Mouse (Mus musculus): ENCODE results near the gene Atp6v0e. TPM values are rescaled to one million over a fixed set of nuclear protein-coding genes. Genes with fewer than 3 reads are reported as not detected.

Atp6v0e gene
- polyA plus RNA-seq, 1 experiment from 2014 or later, result 136 TPM

DNA sequence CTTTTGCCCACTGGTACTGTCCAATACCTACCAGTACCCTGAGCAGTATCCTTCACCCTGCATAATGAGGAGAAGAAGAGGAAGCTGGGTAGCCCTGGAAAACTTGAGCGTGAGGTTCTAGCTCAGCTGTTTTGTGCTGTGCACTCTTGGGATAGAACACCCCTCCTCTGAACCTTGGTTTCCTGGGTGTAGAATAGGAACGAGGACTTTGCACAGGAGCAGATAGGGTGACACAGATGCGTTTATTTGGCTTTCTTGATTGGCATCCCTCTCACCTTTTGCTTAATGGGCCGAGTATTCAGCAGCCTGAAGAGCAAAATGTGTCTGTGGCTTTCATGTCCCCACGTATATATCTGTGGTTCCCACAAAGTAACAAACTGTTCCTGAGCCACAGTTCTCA, 41.1 kb upstream of the Atp6v0e start:
- Histone ChIP-seq H3K27ac (ENCODE audit: low read length) (no peak overlapping the region), H3K4me2 (ENCODE audit: low read depth, low read length) (no peak overlapping the region), H3K27me3 (ENCODE audit: control insufficient read depth, insufficient read depth, low read depth, low read length) (no peaks in the 10 kb centered on the region), H3K4me3 (ENCODE audit: low read depth, low read length) (no peak overlapping the region), H3K9ac (ENCODE audit: low read depth, low read length) (no peak overlapping the region), H3K9me3 (replicated peaks; ENCODE audit: control insufficient read depth, low read length) (no peaks in the 10 kb centered on the region), H3K36me3 (ENCODE audit: control insufficient read depth, insufficient read depth) (no peaks in the 10 kb centered on the region), H3K4me1 (ENCODE audit: control insufficient read depth, low read depth, low read length) (peaks cover 5% of the 10 kb centered on the region)
- no peak for ATAC-seq (ENCODE audit: low read depth)
- 69% methylated on average over 5 of the region's 5 CpGs for WGBS (ENCODE audit: insufficient replicate concordance)

DNA sequence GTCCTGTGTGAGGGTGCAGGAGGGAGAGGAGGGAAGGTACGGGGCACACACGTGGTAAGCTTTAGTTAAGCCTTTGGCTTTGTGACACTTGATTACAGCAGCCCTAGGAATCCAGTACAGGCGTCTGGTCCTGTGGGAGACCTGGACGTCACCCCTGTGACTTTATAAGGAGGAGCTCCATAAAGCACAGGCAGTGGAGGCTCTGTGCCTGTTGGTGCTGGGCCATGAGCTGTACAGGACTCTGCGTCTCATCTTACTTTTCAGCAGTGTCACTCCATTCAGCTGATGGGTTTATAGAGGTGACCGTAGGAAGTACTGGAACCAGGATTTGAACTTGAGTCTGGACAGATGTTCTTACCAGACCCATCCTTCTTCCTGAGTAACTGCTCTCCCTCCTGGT, 39.0 kb upstream of the Atp6v0e start:
- no peak overlapping the region for H3K4me3 ChIP-seq (ENCODE audit: low read depth, low read length)
- no peaks in the 10 kb centered on the region for H3K27me3 ChIP-seq (ENCODE audit: control insufficient read depth, insufficient read depth, low read depth, low read length)
- H3K36me3 ChIP-seq (ENCODE audit: control insufficient read depth, insufficient read depth), result no peaks in the 10 kb centered on the region
- H3K4me2 ChIP-seq (ENCODE audit: low read depth, low read length), result no peak overlapping the region
- no peak overlapping the region for H3K27ac ChIP-seq (ENCODE audit: low read length)
- peaks cover 4% of the 10 kb centered on the region; the same call in 1 of the 2 replicates for H3K4me1 ChIP-seq (ENCODE audit: control insufficient read depth, low read depth, low read length)
- H3K9me3 ChIP-seq (replicated peaks; ENCODE audit: control insufficient read depth, low read length), result no peaks in the 10 kb centered on the region
- 75% methylated on average over 6 of the region's 6 CpGs for WGBS (ENCODE audit: insufficient replicate concordance)
- ATAC-seq (ENCODE audit: low read depth), result no peak
- H3K9ac ChIP-seq (ENCODE audit: low read depth, low read length), result no peak overlapping the region

DNA sequence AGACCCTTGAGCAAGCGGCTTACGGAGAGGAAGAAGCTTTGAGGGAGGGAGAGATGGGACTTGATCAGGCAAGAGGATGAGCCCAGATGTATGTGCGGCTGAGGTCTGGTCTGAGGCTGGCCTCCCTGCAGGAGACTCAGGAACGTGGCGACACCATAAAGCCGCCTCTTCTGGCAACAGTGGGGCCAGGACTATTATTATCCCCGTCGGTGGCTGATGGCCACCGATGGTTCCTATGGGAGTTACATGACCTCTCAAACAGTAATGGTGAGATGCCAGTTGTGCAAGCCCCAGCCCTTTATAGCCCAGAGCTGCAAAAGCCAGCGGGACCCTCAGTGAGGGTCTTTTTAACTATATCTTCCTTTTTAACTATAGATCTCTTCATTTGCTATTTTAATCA, 38.0 kb upstream of the Atp6v0e start:
- Histone ChIP-seq H3K4me1 (ENCODE audit: control insufficient read depth, low read depth, low read length) (peaks cover 4% of the 10 kb centered on the region; the same call in 1 of the 2 replicates), H3K27ac (ENCODE audit: low read length) (no peak overlapping the region), H3K9ac (ENCODE audit: low read depth, low read length) (no peak overlapping the region), H3K36me3 (ENCODE audit: control insufficient read depth, insufficient read depth) (peaks cover 3% of the 10 kb centered on the region; the same call in 1 of the 2 replicates), H3K27me3 (ENCODE audit: control insufficient read depth, insufficient read depth, low read depth, low read length) (no peaks in the 10 kb centered on the region), H3K4me3 (ENCODE audit: low read depth, low read length) (no peak overlapping the region), H3K9me3 (replicated peaks; ENCODE audit: control insufficient read depth, low read length) (no peaks in the 10 kb centered on the region), H3K4me2 (ENCODE audit: low read depth, low read length) (no peak overlapping the region)
- no peak for ATAC-seq (ENCODE audit: low read depth)
- WGBS (ENCODE audit: insufficient replicate concordance), result 85% methylated on average over 10 of the region's 10 CpGs

DNA sequence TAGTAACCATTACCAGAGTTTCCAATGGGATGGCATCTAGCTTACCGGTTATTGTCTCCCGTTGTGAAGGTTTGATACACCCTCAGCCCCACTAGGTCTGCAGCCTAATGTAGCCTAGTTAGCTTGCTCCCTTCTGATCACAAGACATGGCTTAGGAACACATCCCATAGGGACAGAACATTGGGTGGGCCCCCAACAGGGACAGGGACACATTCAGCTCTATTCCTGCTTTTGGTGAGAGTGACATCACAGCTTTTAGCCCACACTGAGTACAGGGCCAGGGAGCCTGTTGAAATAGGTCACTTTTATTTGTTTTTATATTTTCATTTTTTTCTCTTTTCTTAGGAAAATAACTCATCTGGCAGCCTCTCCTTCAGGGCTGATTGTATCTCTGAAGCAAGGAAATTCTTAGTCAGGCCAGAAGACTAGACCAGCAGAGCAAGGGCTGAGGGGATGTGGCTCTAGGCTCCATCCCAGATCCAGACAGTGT, 37.5 kb upstream of the Atp6v0e start:
- 79% methylated on average over 2 of the region's 2 CpGs for WGBS (ENCODE audit: insufficient replicate concordance)
- no peak overlapping the region for H3K9ac ChIP-seq (ENCODE audit: low read depth, low read length)
- H3K36me3 ChIP-seq (ENCODE audit: control insufficient read depth, insufficient read depth), result peaks cover 6% of the 10 kb centered on the region; the same call in 1 of the 2 replicates
- H3K27me3 ChIP-seq (ENCODE audit: control insufficient read depth, insufficient read depth, low read depth, low read length), result no peaks in the 10 kb centered on the region
- H3K4me2 ChIP-seq (ENCODE audit: low read depth, low read length), result no peak overlapping the region
- no peak overlapping the region for H3K4me3 ChIP-seq (ENCODE audit: low read depth, low read length)
- no peak overlapping the region for H3K27ac ChIP-seq (ENCODE audit: low read length)
- peaks cover 4% of the 10 kb centered on the region; the same call in 1 of the 2 replicates for H3K4me1 ChIP-seq (ENCODE audit: control insufficient read depth, low read depth, low read length)
- no peak for ATAC-seq (ENCODE audit: low read depth)
- no peaks in the 10 kb centered on the region for H3K9me3 ChIP-seq (replicated peaks; ENCODE audit: control insufficient read depth, low read length)

DNA sequence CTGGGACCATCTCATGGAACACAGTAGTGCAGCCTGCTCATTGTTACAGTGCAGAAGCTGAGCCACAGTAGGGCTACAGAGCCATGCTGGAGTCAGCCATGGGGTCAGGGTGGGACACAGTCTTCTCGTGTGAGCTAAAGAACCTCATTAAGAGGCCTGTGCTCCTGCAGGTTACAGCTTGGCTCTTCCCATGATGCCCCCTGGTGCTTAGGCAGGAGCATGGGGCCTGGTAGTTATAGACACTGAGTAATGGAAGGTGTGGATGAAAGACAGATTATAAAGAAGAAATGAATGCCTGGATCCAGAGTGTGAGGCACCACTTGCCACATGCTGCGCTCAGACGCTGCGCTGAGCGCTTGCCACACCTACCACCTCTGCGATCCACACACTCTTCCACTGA, 34.6 kb upstream of the Atp6v0e start:
- Histone ChIP-seq H3K9me3 (replicated peaks; ENCODE audit: control insufficient read depth, low read length) (no peaks in the 10 kb centered on the region), H3K36me3 (ENCODE audit: control insufficient read depth, insufficient read depth) (peaks cover 6% of the 10 kb centered on the region; the same call in 1 of the 2 replicates), H3K27ac (ENCODE audit: low read length) (no peak overlapping the region), H3K27me3 (ENCODE audit: control insufficient read depth, insufficient read depth, low read depth, low read length) (no peaks in the 10 kb centered on the region), H3K4me2 (ENCODE audit: low read depth, low read length) (no peak overlapping the region), H3K4me1 (ENCODE audit: control insufficient read depth, low read depth, low read length) (no peaks in the 10 kb centered on the region), H3K4me3 (ENCODE audit: low read depth, low read length) (no peak overlapping the region), H3K9ac (ENCODE audit: low read depth, low read length) (no peak overlapping the region)
- 84% methylated on average over 6 of the region's 6 CpGs for WGBS (ENCODE audit: insufficient replicate concordance)
- ATAC-seq (ENCODE audit: low read depth), result no peak

DNA sequence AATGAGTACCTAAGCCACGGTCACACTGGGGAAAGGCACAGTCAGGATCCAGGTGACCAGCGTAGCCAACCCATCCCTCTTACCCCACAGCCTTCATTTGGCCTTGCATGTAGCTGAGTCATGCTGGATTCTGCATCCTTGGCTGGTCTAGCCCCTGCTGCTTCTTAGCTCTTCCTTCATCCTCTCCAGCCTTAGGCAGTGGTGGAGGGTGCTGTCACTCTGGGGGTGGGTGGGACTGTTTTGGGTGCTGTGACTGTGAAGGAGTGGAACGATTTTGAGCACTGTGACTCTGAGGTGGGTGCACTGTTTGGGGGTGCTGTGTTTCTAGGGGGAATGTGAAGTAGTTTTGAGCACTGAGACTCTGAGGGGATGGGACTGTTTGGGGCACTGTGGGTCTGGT, 34.1 kb upstream of the Atp6v0e start:
- WGBS (ENCODE audit: insufficient replicate concordance), result 73% methylated on average over 3 of the region's 3 CpGs
- H3K9me3 ChIP-seq (replicated peaks; ENCODE audit: control insufficient read depth, low read length), result no peaks in the 10 kb centered on the region

DNA sequence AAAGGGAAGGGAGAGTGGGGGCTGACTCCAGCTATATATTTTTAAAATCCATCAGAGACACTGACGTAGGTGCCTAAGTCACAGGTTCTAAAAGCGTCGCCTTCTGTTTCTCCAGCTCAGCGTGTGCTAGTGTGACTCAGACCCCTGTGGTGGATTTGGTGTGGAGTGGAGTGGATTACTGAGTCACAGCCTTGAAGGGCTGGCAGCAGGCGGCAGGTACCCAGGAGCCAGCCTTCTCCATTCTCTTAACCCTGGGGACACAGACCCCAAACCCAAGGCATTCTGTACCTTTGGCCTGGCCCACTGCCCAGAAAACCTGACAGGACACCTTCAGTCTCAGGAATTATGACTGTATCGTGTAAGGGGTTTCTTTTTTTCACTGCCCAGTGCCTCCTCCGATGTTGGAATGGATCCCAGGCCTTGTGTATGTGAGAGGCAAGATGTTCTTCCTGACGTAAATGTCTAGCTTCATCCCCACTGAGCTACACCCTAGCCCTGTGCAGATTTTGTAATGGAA, 31.2 kb upstream of the Atp6v0e start:
- Histone ChIP-seq H3K9ac (ENCODE audit: low read depth, low read length) (no peak overlapping the region), H3K4me3 (ENCODE audit: low read depth, low read length) (no peak overlapping the region), H3K27ac (ENCODE audit: low read length) (no peak overlapping the region), H3K27me3 (ENCODE audit: control insufficient read depth, insufficient read depth, low read depth, low read length) (no peaks in the 10 kb centered on the region), H3K4me1 (ENCODE audit: control insufficient read depth, low read depth, low read length) (no peaks in the 10 kb centered on the region; the same call in 1 of the 2 replicates), H3K36me3 (ENCODE audit: control insufficient read depth, insufficient read depth) (peaks cover 6% of the 10 kb centered on the region; the same call in 1 of the 2 replicates), H3K4me2 (ENCODE audit: low read depth, low read length) (no peak overlapping the region), H3K9me3 (replicated peaks; ENCODE audit: control insufficient read depth, low read length) (no peaks in the 10 kb centered on the region)
- ATAC-seq (ENCODE audit: low read depth), result no peak
- 81% methylated on average over 8 of the region's 8 CpGs for WGBS (ENCODE audit: insufficient replicate concordance)

More for the DNA sequence above, 34.1 kb upstream of the Atp6v0e start:
- Histone ChIP-seq H3K27ac (ENCODE audit: low read length) (no peak overlapping the region), H3K4me1 (ENCODE audit: control insufficient read depth, low read depth, low read length) (no peaks in the 10 kb centered on the region), H3K9ac (ENCODE audit: low read depth, low read length) (no peak overlapping the region), H3K4me2 (ENCODE audit: low read depth, low read length) (no peak overlapping the region), H3K4me3 (ENCODE audit: low read depth, low read length) (no peak overlapping the region), H3K27me3 (ENCODE audit: control insufficient read depth, insufficient read depth, low read depth, low read length) (no peaks in the 10 kb centered on the region), H3K36me3 (ENCODE audit: control insufficient read depth, insufficient read depth) (peaks cover 6% of the 10 kb centered on the region; the same call in 1 of the 2 replicates)
- no peak for ATAC-seq (ENCODE audit: low read depth)

DNA sequence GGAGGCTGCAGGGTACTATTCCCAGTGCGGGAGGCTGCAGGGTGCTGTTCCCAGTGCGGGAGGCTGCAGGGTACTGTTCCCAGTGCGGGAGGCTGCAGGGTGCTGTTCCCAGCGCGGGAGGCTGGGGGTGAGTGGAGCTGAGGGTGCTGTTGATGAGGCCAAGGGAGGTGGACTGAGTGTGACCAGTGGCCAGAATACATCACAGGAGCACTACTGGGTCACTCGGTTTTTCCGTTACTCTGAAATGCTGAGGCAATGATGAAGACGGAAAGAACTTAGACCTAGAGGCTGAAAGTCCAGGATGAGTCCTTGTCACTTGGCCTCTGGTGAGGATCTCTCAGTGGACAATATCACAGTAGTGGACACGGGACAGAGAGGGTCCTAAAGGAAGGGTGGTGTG, 29.8 kb upstream of the Atp6v0e start:
- Histone ChIP-seq H3K4me2 (ENCODE audit: low read depth, low read length) (no peak overlapping the region), H3K4me1 (ENCODE audit: control insufficient read depth, low read depth, low read length) (peaks cover under 1% of the 10 kb centered on the region; the same call in 1 of the 2 replicates), H3K27me3 (ENCODE audit: control insufficient read depth, insufficient read depth, low read depth, low read length) (no peaks in the 10 kb centered on the region), H3K27ac (ENCODE audit: low read length) (no peak overlapping the region), H3K4me3 (ENCODE audit: low read depth, low read length) (no peak overlapping the region), H3K36me3 (ENCODE audit: control insufficient read depth, insufficient read depth) (peaks cover 6% of the 10 kb centered on the region; the same call in 1 of the 2 replicates), H3K9ac (ENCODE audit: low read depth, low read length) (no peak overlapping the region), H3K9me3 (replicated peaks; ENCODE audit: control insufficient read depth, low read length) (no peaks in the 10 kb centered on the region)
- no peak for ATAC-seq (ENCODE audit: low read depth)
- 78% methylated on average over 9 of the region's 9 CpGs for WGBS (ENCODE audit: insufficient replicate concordance)

DNA sequence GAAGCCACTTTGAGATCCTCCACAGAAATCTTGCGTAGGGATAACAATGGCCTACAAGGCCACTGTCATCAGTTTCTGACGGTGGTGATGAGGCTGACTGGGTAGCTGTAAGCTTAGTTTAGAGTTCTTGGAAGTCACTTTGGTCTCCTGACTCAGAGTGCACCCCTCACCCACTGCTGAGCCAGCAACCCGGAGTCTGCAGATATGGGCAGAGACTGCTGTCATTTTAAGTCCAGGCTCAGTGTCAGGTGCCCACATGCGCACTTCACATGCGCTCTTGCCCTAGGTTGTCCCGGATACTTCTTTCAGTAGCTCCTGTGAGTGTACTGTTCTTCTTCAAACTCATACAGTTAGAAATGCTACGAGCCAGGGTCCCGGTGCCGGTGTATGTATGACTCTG, 29.1 kb upstream of the Atp6v0e start:
- WGBS (ENCODE audit: insufficient replicate concordance), result 85% methylated on average over 9 of the region's 9 CpGs
- no peak overlapping the region for H3K9ac ChIP-seq (ENCODE audit: low read depth, low read length)
- H3K4me3 ChIP-seq (ENCODE audit: low read depth, low read length), result no peak overlapping the region
- no peaks in the 10 kb centered on the region for H3K9me3 ChIP-seq (replicated peaks; ENCODE audit: control insufficient read depth, low read length)
- no peak overlapping the region for H3K4me2 ChIP-seq (ENCODE audit: low read depth, low read length)
- peaks cover 6% of the 10 kb centered on the region; the same call in 1 of the 2 replicates for H3K36me3 ChIP-seq (ENCODE audit: control insufficient read depth, insufficient read depth)
- ATAC-seq (ENCODE audit: low read depth), result no peak
- H3K4me1 ChIP-seq (ENCODE audit: control insufficient read depth, low read depth, low read length), result peaks cover 4% of the 10 kb centered on the region; the same call in 1 of the 2 replicates
- no peaks in the 10 kb centered on the region for H3K27me3 ChIP-seq (ENCODE audit: control insufficient read depth, insufficient read depth, low read depth, low read length)
- no peak overlapping the region for H3K27ac ChIP-seq (ENCODE audit: low read length)

All from liver, embryonic 16.5 days (tissue).